9 mouse cellular contexts compared by ENCODE assay signal in genomic region chr1:57423696-57424095, GRCm38 (mm10). TPM values are rescaled to one million over a fixed set of nuclear protein-coding genes. Genes with fewer than 3 reads are reported as not detected.
DNase-seq lines count a peak whose midpoint lies in the region; ATAC-seq lines count a peak whose summit lies in the region.
"Had no signal": no experiment of that assay in that cellular context is flagged by ENCODE, and none has a peak within 500 bp of the region (broad histone marks: within the 10 kb centered on the region; RNA-seq: fewer than 3 reads in every experiment).

No protein-coding gene starts in this region.

- H3K36me3 ChIP-seq in intestine, embryonic 14.5 days (ENCODE audit: control insufficient read depth, insufficient read depth, low read length) = no peaks in the 10 kb centered on the region
- no peaks in the 10 kb centered on the region for H3K36me3 ChIP-seq in intestine, embryonic 15.5 days
- H3K36me3 ChIP-seq: stomach, embryonic 15.5 days had no signal

- H3K27ac ChIP-seq in intestine, embryonic 14.5 days (ENCODE audit: low read depth) = no peak overlapping the region
- no peak overlapping the region for H3K27ac ChIP-seq in intestine, embryonic 15.5 days
- H3K27ac ChIP-seq: stomach, embryonic 15.5 days had no signal

- no peak overlapping the region for H3K4me2 ChIP-seq in intestine, embryonic 14.5 days (ENCODE audit: low read length)
- no peak overlapping the region for H3K4me2 ChIP-seq in intestine, embryonic 15.5 days (replicated peaks)
- H3K4me2 ChIP-seq: stomach, embryonic 15.5 days had no signal

- no peak for ATAC-seq in intestine, embryonic 14.5 days (replicated peaks; ENCODE audit: low FRiP score, low TSS enrichment, low read depth)
- ATAC-seq in intestine, embryonic 15.5 days = no peak; the same call in 1 of the 2 replicates

- H3K9ac ChIP-seq in intestine, embryonic 14.5 days (ENCODE audit: low read length) = no peak overlapping the region
- no peak overlapping the region for H3K9ac ChIP-seq in intestine, embryonic 15.5 days
- H3K9ac ChIP-seq: stomach, embryonic 15.5 days had no signal

- H3K9me3 ChIP-seq in intestine, embryonic 14.5 days (ENCODE audit: control insufficient read depth, low read length) = no peaks in the 10 kb centered on the region
- H3K9me3 ChIP-seq in intestine, embryonic 15.5 days = no peaks in the 10 kb centered on the region
- H3K9me3 ChIP-seq: stomach, embryonic 15.5 days had no signal

- no peaks in the 10 kb centered on the region for H3K4me1 ChIP-seq in intestine, embryonic 14.5 days (replicated peaks; ENCODE audit: control insufficient read depth, insufficient read depth, low read length)
- no peaks in the 10 kb centered on the region for H3K4me1 ChIP-seq in intestine, embryonic 15.5 days (replicated peaks)
- H3K4me1 ChIP-seq: stomach, embryonic 15.5 days had no signal

- H3K27me3 ChIP-seq in intestine, embryonic 14.5 days (replicated peaks; ENCODE audit: control insufficient read depth, insufficient read depth, low read length) = no peaks in the 10 kb centered on the region
- H3K27me3 ChIP-seq in intestine, embryonic 15.5 days (replicated peaks) = no peaks in the 10 kb centered on the region
- H3K27me3 ChIP-seq: stomach, embryonic 15.5 days had no signal

- no peak overlapping the region for H3K4me3 ChIP-seq in intestine, embryonic 14.5 days (ENCODE audit: low read depth, low read length)
- no peak overlapping the region for H3K4me3 ChIP-seq in intestine, embryonic 15.5 days (replicated peaks)
- H3K4me3 ChIP-seq: stomach, embryonic 15.5 days had no signal

- DNase-seq in intestine, embryonic 14.5 days (ENCODE audit: low spot score) = peak; percentile 50
- DNase-seq in right cerebral cortex, postnatal 10 days (ENCODE audit: low spot score in 2 of 2) = peak; percentile 40 to 62
- DNase-seq in right cerebral cortex, postnatal 14 days = no peak
- peak; percentile 24 for DNase-seq in embryo, embryonic 9.5 days (ENCODE audit: extremely low spot score)
- peak; percentile 59 for DNase-seq in telencephalon, adult 2 months (ENCODE audit: low read depth, low spot score)
- DNase-seq in heart, adult 9 months (ENCODE audit: low spot score in 2 of 2) = no peak
- DNase-seq in cerebellum, adult 11 months = no peak

- WGBS in intestine, embryonic 14.5 days = 11% methylated on average over 1 of the region's 1 CpGs
- 7% methylated on average over 1 of the region's 1 CpGs for WGBS in intestine, embryonic 15.5 days

RNA-seq across cellular contexts. Expression of gene Tyw5, which starts 16.8 kb away (rescaled TPM):
- polyA plus RNA-seq in intestine, embryonic 14.5 days (2014; fragmentation: Nextera tagmentation; extraction: Ambion mirVana) = 25.7 and 27.3 TPM in 2 replicates
- 23.9 and 26.2 TPM in 2 replicates for polyA plus RNA-seq in intestine, embryonic 15.5 days (2015; fragmentation: Nextera tagmentation; extraction: Ambion mirVana)

RNA-seq across cellular contexts. Expression of gene Maip1, which starts 17.6 kb away (rescaled TPM):
- polyA plus RNA-seq in intestine, embryonic 14.5 days (2014; fragmentation: Nextera tagmentation; extraction: Ambion mirVana) = 17.8 and 18.1 TPM in 2 replicates
- 17.0 and 19.7 TPM in 2 replicates for polyA plus RNA-seq in intestine, embryonic 15.5 days (2015; fragmentation: Nextera tagmentation; extraction: Ambion mirVana)

RNA-seq across cellular contexts. Expression of gene 1700066M21Rik, which starts 46.3 kb away (rescaled TPM):
- 11.6 and 13.4 TPM in 2 replicates for polyA plus RNA-seq in intestine, embryonic 14.5 days (2014; fragmentation: Nextera tagmentation; extraction: Ambion mirVana)
- 10.1 and 12.7 TPM in 2 replicates for polyA plus RNA-seq in intestine, embryonic 15.5 days (2015; fragmentation: Nextera tagmentation; extraction: Ambion mirVana)

Comparison
In these comparisons a context has a peak if more than half of its experiments do, and no peak if none do; other contexts are left out.
1. DNase-seq: peak in intestine, embryonic 14.5 days (single experiment), right cerebral cortex, postnatal 10 days (2 of 2), embryo, embryonic 9.5 days (single experiment) and telencephalon, adult 2 months (single experiment); none in right cerebral cortex, postnatal 14 days (single experiment), heart, adult 9 months (0 of 2) and cerebellum, adult 11 months (single experiment).